Mouse (Mus musculus): ENCODE measurements around the gene Slc46a1.

Gene Slc46a1

GRCm38 (mm10) chr11:78455308-78455707, 10.2 kb upstream of the Slc46a1 start:
- DNase-seq (ENCODE audit: low spot score) = peak; percentile 22

- DNase-seq (ENCODE audit: low spot score) = no peak
Observed at GRCm38 (mm10) chr11:78458740-78459139, 6.8 kb upstream of the Slc46a1 start.

- no peak for DNase-seq (ENCODE audit: low spot score)
Observed at GRCm38 (mm10) chr11:78461894-78462293, 3.6 kb upstream of the Slc46a1 start.

- no peak for DNase-seq (ENCODE audit: low spot score)
Observed at GRCm38 (mm10) chr11:78462669-78463068, 2.8 kb upstream of the Slc46a1 start.

GRCm38 (mm10) chr11:78463286-78464036, 2.0 kb upstream of the Slc46a1 start:
- no peak for DNase-seq (ENCODE audit: low spot score)

- DNase-seq (ENCODE audit: low spot score) = no peak
Observed at GRCm38 (mm10) chr11:78465116-78465515, 381 bp upstream of the Slc46a1 start.

GRCm38 (mm10) chr11:78466242-78466912, 880 bp downstream of the Slc46a1 start:
- no peak for DNase-seq (ENCODE audit: low spot score)

GRCm38 (mm10) chr11:78467515-78467914, 2.0 kb downstream of the Slc46a1 start:
- no peak for DNase-seq (ENCODE audit: low spot score)

GRCm38 (mm10) chr11:78467932-78468331, 2.4 kb downstream of the Slc46a1 start:
- DNase-seq (ENCODE audit: low spot score) = no peak

- DNase-seq (ENCODE audit: low spot score) = no peak
Observed at GRCm38 (mm10) chr11:78471326-78472103, 6.0 kb downstream of the Slc46a1 start.

GRCm38 (mm10) chr11:78475289-78475688, 9.8 kb downstream of the Slc46a1 start:
- no peak for DNase-seq (ENCODE audit: low spot score)

GRCm38 (mm10) chr11:78483639-78484038, 18.1 kb downstream of the Slc46a1 start:
- DNase-seq (ENCODE audit: low spot score) = no peak

GRCm38 (mm10) chr11:78488168-78488567, 22.7 kb downstream of the Slc46a1 start:
- peak; percentile 62 for DNase-seq (ENCODE audit: low spot score)

GRCm38 (mm10) chr11:78490781-78491241, 25.3 kb downstream of the Slc46a1 start:
- DNase-seq (ENCODE audit: low spot score) = no peak

- DNase-seq (ENCODE audit: low spot score) = no peak
Observed at GRCm38 (mm10) chr11:78495904-78496303, 30.4 kb downstream of the Slc46a1 start.

- no peak for DNase-seq (ENCODE audit: low spot score)
Observed at GRCm38 (mm10) chr11:78497071-78497541, 31.6 kb downstream of the Slc46a1 start.

GRCm38 (mm10) chr11:78497544-78498522, 32.3 kb downstream of the Slc46a1 start, which contains the start of gene Sarm1:
TSS of gene Sarm1 (minus strand) at chr11:78497754.
- DNase-seq (ENCODE audit: low spot score) = peak; percentile 85

- DNase-seq (ENCODE audit: low spot score) = no peak
Observed at GRCm38 (mm10) chr11:78499004-78499403, 33.5 kb downstream of the Slc46a1 start, which contains the start of gene Vtn. TSS of gene Vtn (plus strand) at chr11:78499091.

GRCm38 (mm10) chr11:78499543-78499942, 34.0 kb downstream of the Slc46a1 start:
- DNase-seq (ENCODE audit: low spot score) = no peak

- no peak for DNase-seq (ENCODE audit: low spot score)
Observed at GRCm38 (mm10) chr11:78500623-78501202, 35.2 kb downstream of the Slc46a1 start.

GRCm38 (mm10) chr11:78501529-78501928, 36.0 kb downstream of the Slc46a1 start:
- DNase-seq (ENCODE audit: low spot score) = no peak
